Mouse (Mus musculus) heart, embryonic 16.5 days (tissue): Measurements from ENCODE around the gene Tacc2. TPM values are rescaled to one million over a fixed set of nuclear protein-coding genes. Genes with fewer than 3 reads are reported as not detected.

Source experiments
- ATAC-seq: fragments of 200-750 bp; cut with Nextera tagmentation; replicated peaks from 2 replicates; pipeline ENCODE4 v1.8.0; 2017; ENCODE audit warnings: moderate number of reproducible peaks; ENCODE audit not compliant: insufficient read depth, low FRiP score; ENCODE audit errors: extremely low read depth
- H3K27ac ChIP-seq: fragments of 300-500 bp; sonication (generic); 2 replicates; pipeline ENCODE4 v1.5.1; 2014; ENCODE audit warnings: mild to moderate bottlenecking, low read length, control low read depth, moderate library complexity
- H3K27me3 ChIP-seq: fragments of 300-500 bp; sonication (generic); 2 replicates; pipeline ENCODE4 v1.6.1; 2014; ENCODE audit warnings: low read length, mixed read lengths; ENCODE audit not compliant: control insufficient read depth, insufficient read depth
- H3K36me3 ChIP-seq: fragments of 300-500 bp; sonication (generic); 2 replicates; pipeline ENCODE4 v1.6.1; 2014; ENCODE audit not compliant: control insufficient read depth, insufficient read depth
- H3K4me1 ChIP-seq: fragments of 300-500 bp; sonication (generic); 2 replicates; pipeline ENCODE4 v1.6.1; 2014; ENCODE audit warnings: low read length, mixed read lengths; ENCODE audit not compliant: control insufficient read depth, insufficient read depth
- H3K4me2 ChIP-seq: fragments of 300-500 bp; sonication (generic); 2 replicates; pipeline ENCODE4 v1.6.1; 2014; ENCODE audit warnings: low read depth, mild to moderate bottlenecking, control low read depth, low read length
- H3K4me3 ChIP-seq: fragments of 300-500 bp; sonication (generic); 2 replicates; pipeline ENCODE4 v1.5.1; 2014; ENCODE audit warnings: mild to moderate bottlenecking, control low read depth, low read length
- H3K9ac ChIP-seq: fragments of 300-500 bp; sonication (generic); 2 replicates; pipeline ENCODE4 v1.6.1; 2014; ENCODE audit warnings: low read length, control low read depth
- H3K9me3 ChIP-seq: fragments of 300-500 bp; sonication (generic); replicated peaks from 2 replicates; pipeline ENCODE4 v1.6.1; 2016; ENCODE audit warnings: low read length; ENCODE audit not compliant: control insufficient read depth
- WGBS: fragments of 180-500 bp; shearing (Covaris S2); extraction: QIAGEN DNeasy Blood & Tissue Kit; methylation state at CpG from one replicate; pipeline ENCODE4 v1.1.7; 2014; 5-methylcytosine and 5-hydroxymethylcytosine counted together
- polyA plus RNA-seq: library from polyadenylated mRNA; unstranded; fragments of >200 nt; fragmentation: Nextera tagmentation; extraction: Ambion mirVana; gene quantifications from 2 replicates; pipeline ENCODE4 v1.2.1, GENCODE M21; 2015

Gene Tacc2
- polyA plus RNA-seq, 1 experiment from 2014 or later, result 47.0 TPM

DNA sequence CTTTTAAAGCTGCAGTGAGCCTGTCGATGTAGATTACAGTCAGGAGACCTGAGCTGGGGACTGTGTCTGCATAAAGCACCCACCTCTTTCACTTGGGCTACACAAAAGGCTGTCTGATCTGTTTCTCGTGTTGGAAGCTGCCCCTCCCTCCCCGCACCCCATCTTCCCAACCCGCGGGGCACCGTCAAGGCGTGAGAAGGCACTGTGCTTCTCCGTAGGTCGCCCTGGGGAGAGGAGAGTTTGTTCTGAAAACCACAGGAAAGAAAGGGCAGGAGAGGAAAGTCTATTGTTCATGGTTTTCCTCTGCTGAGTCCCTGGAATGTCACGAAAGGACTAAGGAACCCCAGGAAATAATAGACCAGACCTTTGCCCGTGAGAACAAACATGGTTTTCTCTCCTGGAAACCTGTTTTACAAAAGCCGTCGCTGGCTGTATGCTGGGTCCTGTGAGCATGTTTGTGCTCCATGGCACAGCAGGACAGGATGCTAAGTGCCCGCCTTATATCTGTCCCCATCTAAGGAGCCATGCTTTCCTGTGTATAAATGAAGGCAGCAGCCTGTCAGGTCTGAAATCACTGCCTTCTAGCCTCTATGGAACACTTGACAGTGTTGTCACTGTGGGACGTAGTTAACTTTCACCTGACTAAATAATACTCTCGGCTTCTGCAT, 142.8 kb downstream of the Tacc2 start:
- Histone ChIP-seq H3K27ac (peak overlapping the region; percentile 73), H3K9ac (no peak overlapping the region), H3K4me3 (no peak overlapping the region), H3K4me2 (no peak overlapping the region), H3K36me3 (peaks cover 12% of the 10 kb centered on the region), H3K27me3 (no peaks in the 10 kb centered on the region), H3K4me1 (peaks cover 12% of the 10 kb centered on the region), H3K9me3 (no peaks in the 10 kb centered on the region)
- ATAC-seq, result no peak
- 54% methylated on average over 16 of the region's 16 CpGs for WGBS

GRCm38 (mm10) chr7:130720646-130721335, 143.6 kb downstream of the Tacc2 start:
- no peaks in the 10 kb centered on the region for H3K27me3 ChIP-seq
- ATAC-seq, result no peak
- peaks cover 12% of the 10 kb centered on the region for H3K36me3 ChIP-seq
- peaks cover 15% of the 10 kb centered on the region for H3K4me1 ChIP-seq
- peak overlapping the region; percentile 73 for H3K27ac ChIP-seq
- 73% methylated on average over 9 of the region's 9 CpGs for WGBS
- no peak overlapping the region for H3K4me2 ChIP-seq
- no peak overlapping the region for H3K9ac ChIP-seq
- no peaks in the 10 kb centered on the region for H3K9me3 ChIP-seq
- no peak overlapping the region for H3K4me3 ChIP-seq

- WGBS, result 47% methylated on average over 3 of the region's 3 CpGs
- peak overlapping the region; percentile 54; the same call in 1 of the 2 replicates for H3K27ac ChIP-seq
- no peak for ATAC-seq
Measured at GRCm38 (mm10) chr7:130726185-130726584, 148.9 kb downstream of the Tacc2 start.

GRCm38 (mm10) chr7:130726724-130727422, 149.6 kb downstream of the Tacc2 start:
- Histone ChIP-seq H3K27ac (peak overlapping the region; percentile 54), H3K27me3 (no peaks in the 10 kb centered on the region), H3K4me1 (peaks cover 27% of the 10 kb centered on the region), H3K4me2 (peak overlapping the region; percentile 4; the same call in 1 of the 2 replicates), H3K9ac (no peak overlapping the region), H3K4me3 (no peak overlapping the region), H3K36me3 (peaks cover 12% of the 10 kb centered on the region; the same call in 1 of the 2 replicates), H3K9me3 (no peaks in the 10 kb centered on the region)
- WGBS, result 40% methylated on average over 8 of the region's 8 CpGs
- peak; percentile 58 for ATAC-seq

More at GRCm38 (mm10) chr7:130726185-130726584, 148.9 kb downstream of the Tacc2 start:
- H3K27me3 ChIP-seq, result no peaks in the 10 kb centered on the region
- H3K4me2 ChIP-seq, result no peak overlapping the region
- H3K9me3 ChIP-seq, result no peaks in the 10 kb centered on the region
- H3K4me3 ChIP-seq, result no peak overlapping the region
- peaks cover 10% of the 10 kb centered on the region; the same call in 1 of the 2 replicates for H3K36me3 ChIP-seq
- H3K9ac ChIP-seq, result no peak overlapping the region
- peaks cover 27% of the 10 kb centered on the region for H3K4me1 ChIP-seq

DNA sequence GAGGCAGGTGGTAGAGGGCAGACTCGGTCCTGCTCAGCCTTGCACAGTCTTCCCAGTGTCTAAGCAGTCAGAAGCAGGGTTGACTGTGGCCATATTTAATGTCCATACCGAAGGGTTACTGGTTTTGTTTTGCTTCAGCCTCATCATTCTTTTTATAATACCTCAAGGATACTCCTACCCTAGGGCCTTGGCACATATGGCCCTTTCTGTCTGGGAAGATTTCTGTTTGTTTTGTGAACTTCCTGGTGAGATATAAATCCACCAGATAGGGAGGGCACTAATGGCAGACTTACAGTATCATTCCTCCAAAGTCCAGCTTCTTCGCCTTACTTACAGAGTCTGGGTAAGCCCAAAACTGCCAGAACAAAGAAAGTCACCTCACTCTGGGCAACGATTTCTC, 150.3 kb downstream of the Tacc2 start:
- Histone ChIP-seq H3K27me3 (no peaks in the 10 kb centered on the region), H3K9me3 (no peaks in the 10 kb centered on the region), H3K4me2 (no peak overlapping the region; the same call in 1 of the 2 replicates), H3K36me3 (peaks cover 12% of the 10 kb centered on the region; the same call in 1 of the 2 replicates), H3K4me3 (no peak overlapping the region), H3K27ac (peak overlapping the region; percentile 54), H3K4me1 (peaks cover 22% of the 10 kb centered on the region), H3K9ac (no peak overlapping the region)
- ATAC-seq, result no peak
- 82% methylated on average over 4 of the region's 4 CpGs for WGBS

DNA sequence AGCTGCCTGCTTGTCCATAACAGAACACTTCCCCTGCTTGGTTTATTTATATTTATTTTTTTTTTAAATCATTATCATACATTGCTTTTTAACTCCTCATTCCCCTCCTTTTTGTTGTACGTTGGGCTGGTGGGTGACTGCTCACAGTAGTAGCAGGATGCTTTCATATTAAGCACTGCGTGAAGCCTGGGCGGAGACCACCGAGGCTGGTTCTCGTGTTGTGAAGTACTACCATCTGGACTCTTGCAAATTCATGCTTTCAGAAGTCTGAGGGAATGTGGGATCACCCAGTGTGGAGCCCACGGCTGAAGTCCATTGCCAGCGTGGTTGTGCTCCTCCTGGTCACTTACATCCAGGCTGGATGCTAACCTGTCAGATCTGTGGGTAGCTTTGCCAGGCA, 154.6 kb downstream of the Tacc2 start:
- Histone ChIP-seq H3K27me3 (no peaks in the 10 kb centered on the region), H3K4me3 (no peak overlapping the region), H3K4me2 (no peak overlapping the region), H3K36me3 (peaks cover 35% of the 10 kb centered on the region), H3K4me1 (peaks cover 10% of the 10 kb centered on the region), H3K27ac (no peak overlapping the region), H3K9ac (no peak overlapping the region), H3K9me3 (no peaks in the 10 kb centered on the region)
- WGBS, result 85% methylated on average over 7 of the region's 7 CpGs
- ATAC-seq, result no peak

GRCm38 (mm10) chr7:130732908-130733307, 155.7 kb downstream of the Tacc2 start:
- no peaks in the 10 kb centered on the region for H3K9me3 ChIP-seq
- WGBS, result 81% methylated on average over 6 of the region's 6 CpGs
- no peak overlapping the region for H3K9ac ChIP-seq
- no peak for ATAC-seq
- H3K4me2 ChIP-seq, result no peak overlapping the region
- H3K27me3 ChIP-seq, result no peaks in the 10 kb centered on the region
- H3K4me3 ChIP-seq, result no peak overlapping the region
- no peak overlapping the region for H3K27ac ChIP-seq
- H3K36me3 ChIP-seq, result peaks cover 43% of the 10 kb centered on the region
- H3K4me1 ChIP-seq, result no peaks in the 10 kb centered on the region; the same call in 1 of the 2 replicates

- 92% methylated on average over 8 of the region's 8 CpGs for WGBS
- H3K36me3 ChIP-seq, result peaks cover 43% of the 10 kb centered on the region
Measured at GRCm38 (mm10) chr7:130733423-130733822, 156.2 kb downstream of the Tacc2 start.

More at GRCm38 (mm10) chr7:130733423-130733822, 156.2 kb downstream of the Tacc2 start:
- H3K9me3 ChIP-seq, result no peaks in the 10 kb centered on the region
- peaks cover 2% of the 10 kb centered on the region; the same call in 1 of the 2 replicates for H3K4me1 ChIP-seq
- H3K9ac ChIP-seq, result no peak overlapping the region
- no peaks in the 10 kb centered on the region for H3K27me3 ChIP-seq
- no peak overlapping the region for H3K27ac ChIP-seq
- no peak overlapping the region for H3K4me2 ChIP-seq
- no peak for ATAC-seq
- no peak overlapping the region for H3K4me3 ChIP-seq
